Mouse (Mus musculus) kidney, adult 2 months (tissue): ENCODE measurements at regions not wholly inside any gene's neighbourhood (a gene's known extent, or its start where the extent isn't known, plus 50 kb on each side); places are given as distances from the start of the nearest gene placed in this dataset.

Experiments used
- DNase-seq: peaks from one replicate; pipeline ENCODE4 v3.0.0; 2021
- H3K27ac ChIP-seq: fragments of 200-500 bp; 2 replicates; pipeline ENCODE4 v1.5.1; 2012; ENCODE audit warnings: low read depth, low read length, control low read depth, inconsistent platforms; ENCODE audit not compliant: insufficient read depth
- H3K27me3 ChIP-seq: fragments of 200-500 bp; replicated peaks from 2 replicates; pipeline ENCODE4 v1.6.1; 2012; ENCODE audit warnings: mild to moderate bottlenecking, moderate library complexity, low read length, inconsistent platforms; ENCODE audit not compliant: control insufficient read depth, insufficient read depth
- H3K36me3 ChIP-seq: fragments of 200-500 bp; 2 replicates; pipeline ENCODE4 v1.6.1; 2012; ENCODE audit warnings: mild to moderate bottlenecking, moderate library complexity, low read length, inconsistent platforms; ENCODE audit not compliant: control insufficient read depth, insufficient read depth
- H3K4me1 ChIP-seq: fragments of 200-500 bp; 2 replicates; pipeline ENCODE4 v1.6.1; 2011; ENCODE audit warnings: low read length; ENCODE audit not compliant: control insufficient read depth, insufficient read depth
- H3K4me3 ChIP-seq: fragments of 200-500 bp; 2 replicates; pipeline ENCODE4 v1.5.1; 2011; ENCODE audit warnings: mild to moderate bottlenecking, low read depth, low read length, control low read depth; ENCODE audit not compliant: insufficient read depth
- CTCF ChIP-seq: fragments of 200-500 bp; conservative IDR thresholded peaks from 2 replicates; pipeline ENCODE4 v1.5.1; 2011; ENCODE audit warnings: low read depth, mild to moderate bottlenecking, control low read depth, low read length, moderate library complexity, mixed read lengths; ENCODE audit not compliant: insufficient read depth, insufficient read length
- POLR2A ChIP-seq: fragments of 200-500 bp; IDR thresholded peaks from one replicate; pipeline ENCODE4 v1.6.1; 2011; ENCODE audit warnings: low read depth, low read length, control low read depth
- WGBS: fragments of 180-500 bp; shearing (Covaris S2); methylation state at CpG from one replicate; pipeline ENCODE4 v1.1.7; 2018; 5-methylcytosine and 5-hydroxymethylcytosine counted together

GRCm38 (mm10) chr2:178597084-178597470 is 166.7 kb downstream of the Cdh26 start:
- DNase-seq: no peak
- H3K36me3 ChIP-seq: no peaks in the 10 kb centered on the region
- no peak overlapping the region for H3K4me3 ChIP-seq
- H3K27me3 ChIP-seq: no peaks in the 10 kb centered on the region
- WGBS: 25% methylated on average over 7 of the region's 7 CpGs
- TF ChIP-seq POLR2A: no peak
- TF ChIP-seq CTCF: no peak
- no peaks in the 10 kb centered on the region for H3K4me1 ChIP-seq
- no peak overlapping the region for H3K27ac ChIP-seq

- no peaks in the 10 kb centered on the region for H3K27me3 ChIP-seq
- 92% methylated on average over 5 of the region's 5 CpGs for WGBS
- DNase-seq: no peak
- H3K4me1 ChIP-seq: no peaks in the 10 kb centered on the region
- no peak overlapping the region for H3K27ac ChIP-seq
- no peaks in the 10 kb centered on the region for H3K36me3 ChIP-seq
- H3K4me3 ChIP-seq: no peak overlapping the region
- TF ChIP-seq POLR2A: no peak
- no peak for TF ChIP-seq CTCF
Observed at GRCm38 (mm10) chr2:178598371-178598770, 168.0 kb downstream of the Cdh26 start.

DNA sequence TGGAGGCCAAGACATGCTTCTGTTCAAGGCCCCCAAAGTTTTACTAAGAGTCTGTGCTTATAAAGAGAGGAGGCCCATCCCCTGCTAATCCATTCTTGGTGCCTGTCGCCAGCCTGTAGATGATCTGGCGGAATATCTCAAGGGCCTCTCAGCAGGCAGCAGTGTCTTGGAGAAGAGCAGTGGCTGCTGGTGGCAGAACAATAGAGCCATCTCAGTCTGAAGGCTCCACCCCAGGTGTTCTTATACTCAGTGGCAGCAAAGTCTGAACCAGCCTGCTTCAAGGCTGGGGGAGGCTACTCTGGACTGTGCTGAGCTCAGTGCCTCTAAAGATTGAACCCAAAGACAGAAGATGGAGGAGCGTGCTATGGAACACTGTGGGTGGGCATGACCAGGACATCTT is 168.5 kb downstream of the Cdh26 start:
- DNase-seq: no peak
- Histone ChIP-seq H3K27ac (no peak overlapping the region), H3K4me1 (no peaks in the 10 kb centered on the region), H3K36me3 (no peaks in the 10 kb centered on the region), H3K4me3 (no peak overlapping the region), H3K27me3 (no peaks in the 10 kb centered on the region)
- WGBS: 99% methylated on average over 3 of the region's 3 CpGs
- TF ChIP-seq POLR2A: no peak
- no peak for TF ChIP-seq CTCF

GRCm38 (mm10) chr2:178603443-178603842 is 173.1 kb downstream of the Cdh26 start:
- no peaks in the 10 kb centered on the region for H3K36me3 ChIP-seq
- peaks cover 4% of the 10 kb centered on the region; the same call in 1 of the 2 replicates for H3K4me1 ChIP-seq
- DNase-seq: no peak
- no peak overlapping the region for H3K27ac ChIP-seq
- no peaks in the 10 kb centered on the region for H3K27me3 ChIP-seq
- TF ChIP-seq POLR2A: no peak
- TF ChIP-seq CTCF: 0 out of 2 replicates have a peak, but pooled peaks have one; percentile 13
- WGBS: 84% methylated on average over 2 of the region's 2 CpGs
- no peak overlapping the region for H3K4me3 ChIP-seq

DNA sequence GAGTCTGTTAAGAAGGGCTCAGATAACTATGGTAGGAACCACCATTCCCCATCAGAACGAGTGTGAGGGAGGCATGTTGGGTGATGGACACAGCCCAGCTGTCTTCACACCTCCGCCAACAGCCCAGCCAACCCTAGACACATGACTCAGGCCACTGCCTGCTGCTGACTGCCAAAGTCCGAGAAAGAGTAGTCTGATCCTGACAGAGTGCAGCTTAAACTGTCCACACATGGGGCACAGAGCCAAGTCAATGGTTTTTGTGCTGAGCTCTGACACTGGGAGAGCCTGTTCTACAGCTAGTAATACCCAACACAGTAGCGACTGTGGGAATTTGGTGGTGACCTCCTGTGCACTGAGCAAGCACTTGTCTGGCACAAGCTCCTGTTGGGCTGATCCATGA is 176.4 kb downstream of the Cdh26 start:
- DNase-seq: peak; percentile 96
- Histone ChIP-seq H3K27ac (no peak overlapping the region), H3K27me3 (no peaks in the 10 kb centered on the region), H3K4me3 (no peak overlapping the region), H3K36me3 (no peaks in the 10 kb centered on the region), H3K4me1 (peaks cover 18% of the 10 kb centered on the region)
- WGBS: 22% methylated on average over 4 of the region's 4 CpGs
- TF ChIP-seq POLR2A (no peak), CTCF (no peak)

DNA sequence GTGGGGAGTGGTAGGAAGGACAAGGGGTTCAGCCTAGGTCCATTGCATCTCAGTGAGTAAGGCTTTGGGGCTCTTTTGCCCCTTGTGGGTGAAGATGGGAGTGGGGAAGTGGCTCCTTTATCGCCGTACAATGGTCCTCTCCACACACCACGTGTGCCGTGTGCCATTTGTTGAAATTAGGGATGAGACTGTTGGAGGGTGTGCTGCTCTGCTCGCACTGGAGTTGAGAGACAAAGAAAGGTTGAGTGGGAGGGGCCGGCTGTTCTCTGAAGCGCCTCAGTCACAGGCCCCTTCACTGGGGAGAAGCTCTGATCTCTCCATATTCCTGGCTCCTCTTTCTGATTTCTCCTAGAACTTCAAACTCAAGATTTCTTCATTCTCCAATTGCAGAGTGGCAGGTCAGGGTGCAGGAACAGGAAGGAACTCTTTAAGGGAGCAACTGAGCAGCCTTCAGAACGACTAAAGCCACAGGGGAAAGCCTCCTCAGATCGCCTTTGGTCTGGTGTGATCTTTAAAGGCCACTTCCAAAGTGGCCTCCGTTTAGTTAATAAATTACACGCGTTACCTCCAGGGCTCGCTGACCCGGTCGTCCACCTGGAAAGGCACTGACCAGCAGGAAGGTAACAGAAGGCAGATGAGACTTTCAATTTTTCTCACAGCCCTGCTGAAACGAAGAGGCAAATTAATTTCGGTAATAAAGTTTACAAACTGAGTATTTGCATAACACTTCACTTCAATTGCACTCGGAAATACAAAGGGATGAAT is 180.1 kb downstream of the Cdh26 start:
- TF ChIP-seq CTCF (no peak), POLR2A (no peak)
- Histone ChIP-seq H3K27ac (no peak overlapping the region), H3K36me3 (no peaks in the 10 kb centered on the region), H3K4me3 (no peak overlapping the region), H3K4me1 (peaks cover 18% of the 10 kb centered on the region), H3K27me3 (no peaks in the 10 kb centered on the region)
- WGBS: 28% methylated on average over 18 of the region's 18 CpGs
- DNase-seq: peak; percentile 87

GRCm38 (mm10) chr2:178614761-178615160 is 184.4 kb downstream of the Cdh26 start:
- no peak overlapping the region for H3K4me3 ChIP-seq
- no peaks in the 10 kb centered on the region for H3K36me3 ChIP-seq
- WGBS: 78% methylated on average over 7 of the region's 7 CpGs
- no peak for TF ChIP-seq POLR2A
- TF ChIP-seq CTCF: no peak
- peaks cover 12% of the 10 kb centered on the region for H3K4me1 ChIP-seq
- no peak for DNase-seq
- no peak overlapping the region for H3K27ac ChIP-seq
- no peaks in the 10 kb centered on the region for H3K27me3 ChIP-seq
